Mouse (Mus musculus): ENCODE measurements around the gene Snorc.

DNA sequence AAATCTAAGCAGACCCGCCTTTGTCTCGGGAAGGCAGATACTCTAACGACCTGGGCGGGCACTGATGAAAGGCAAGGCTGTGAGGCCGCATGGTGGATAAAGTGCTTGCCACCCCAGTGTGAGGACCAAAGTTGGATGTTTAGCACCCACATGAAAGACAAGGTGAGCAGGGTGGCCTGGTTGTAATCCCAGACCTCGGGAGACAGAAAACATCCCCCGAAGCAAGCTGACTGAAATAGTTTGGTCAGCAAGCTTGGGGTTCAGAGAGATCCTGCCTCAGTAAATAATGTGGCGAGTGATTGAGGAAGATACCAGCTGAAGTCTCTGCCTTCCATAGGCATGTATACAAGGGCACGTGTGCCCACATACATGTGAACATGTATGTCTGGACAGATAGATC, 2.6 kb upstream of the Snorc start:
- no peak for TF ChIP-seq POLR2A (IDR thresholded peaks at IDR 0.05; ENCODE audit: extremely low read depth, insufficient read depth, low read length)
- TF ChIP-seq CTCF (IDR thresholded peaks at IDR 0.05; ENCODE audit: extremely low read depth, insufficient read depth, low read length), result no peak
